Mouse (Mus musculus) lung, embryonic 16.5 days (tissue): ENCODE measurements around the gene Kcnk13. TPM values are rescaled to one million over a fixed set of nuclear protein-coding genes. Genes with fewer than 3 reads are reported as not detected.

Source experiments
- ATAC-seq: fragments of 200-750 bp; cut with Nextera tagmentation; 2 replicates; pipeline ENCODE4 v1.8.0; 2017; ENCODE audit warnings: low read depth, mild to moderate bottlenecking, moderate library complexity
- H3K27ac ChIP-seq: fragments of 300-500 bp; sonication (generic); 2 replicates; pipeline ENCODE4 v1.5.1; 2014; ENCODE audit warnings: mild to moderate bottlenecking, control low read depth, low read length
- H3K27me3 ChIP-seq: fragments of 300-500 bp; sonication (generic); 2 replicates; pipeline ENCODE4 v1.6.1; 2014; ENCODE audit warnings: low read depth, low read length, mixed read lengths; ENCODE audit not compliant: control insufficient read depth, insufficient read depth
- H3K36me3 ChIP-seq: fragments of 300-500 bp; sonication (generic); 2 replicates; pipeline ENCODE4 v1.6.1; 2014; ENCODE audit warnings: low read length; ENCODE audit not compliant: control insufficient read depth, insufficient read depth
- H3K4me1 ChIP-seq: fragments of 300-500 bp; sonication (generic); replicated peaks from 2 replicates; pipeline ENCODE4 v1.6.1; 2014; ENCODE audit warnings: low read length, mixed read lengths; ENCODE audit not compliant: control insufficient read depth, insufficient read depth
- H3K4me2 ChIP-seq: fragments of 300-500 bp; sonication (generic); 2 replicates; pipeline ENCODE4 v1.6.1; 2014; ENCODE audit warnings: low read depth, low read length, control low read depth
- H3K4me3 ChIP-seq: fragments of 300-500 bp; sonication (generic); 2 replicates; pipeline ENCODE4 v1.5.1; 2014; ENCODE audit warnings: mild to moderate bottlenecking, low read length, control low read depth
- H3K9ac ChIP-seq: fragments of 300-500 bp; sonication (generic); 2 replicates; pipeline ENCODE4 v1.6.1; 2014; ENCODE audit warnings: low read length, control low read depth
- H3K9me3 ChIP-seq: fragments of 300-500 bp; sonication (generic); 2 replicates; pipeline ENCODE4 v1.6.1; 2016; ENCODE audit warnings: low read length; ENCODE audit not compliant: control insufficient read depth
- WGBS: fragments of 180-500 bp; shearing (Covaris S2); extraction: QIAGEN DNeasy Blood & Tissue Kit; methylation state at CpG from one replicate; pipeline ENCODE4 v1.1.7; 2014; 5-methylcytosine and 5-hydroxymethylcytosine counted together
- polyA plus RNA-seq: library from polyadenylated mRNA; unstranded; fragments of >200 nt; fragmentation: Nextera tagmentation; extraction: Ambion mirVana; gene quantifications from 2 replicates; pipeline ENCODE4 v1.2.1, GENCODE M21; 2015

Gene Kcnk13
- 4.0 and 4.9 TPM in 2 replicates for polyA plus RNA-seq

- no peaks in the 10 kb centered on the region for H3K36me3 ChIP-seq
- peak within 1 kb of the TSS; percentile 63 for H3K4me2 ChIP-seq
- H3K27me3 ChIP-seq = peaks cover 48% of the 10 kb centered on the region
- peaks cover 17% of the 10 kb centered on the region for H3K4me1 ChIP-seq
- no peak within 1 kb of the TSS for H3K27ac ChIP-seq
- H3K9ac ChIP-seq = peak within 1 kb of the TSS; percentile 68
- peak within 1 kb of the TSS; percentile 60 for H3K4me3 ChIP-seq
- under 1% methylated on average over 39 of the region's 39 CpGs for WGBS
- no peaks in the 10 kb centered on the region for H3K9me3 ChIP-seq
- ATAC-seq = peak; percentile 63
These were observed at the start of gene Kcnk13 for GRCm38 (mm10) chr12:99964301-99965202. Gene Kcnk13, plus strand, starts transcription at chr12:99964499.

- WGBS = 80% methylated on average over 15 of the region's 15 CpGs
- ATAC-seq = no peak
- no peak overlapping the region for H3K4me3 ChIP-seq
- no peaks in the 10 kb centered on the region for H3K27me3 ChIP-seq
- H3K9me3 ChIP-seq = no peaks in the 10 kb centered on the region
- no peaks in the 10 kb centered on the region for H3K4me1 ChIP-seq
- no peak overlapping the region for H3K9ac ChIP-seq
- H3K36me3 ChIP-seq = peaks cover 14% of the 10 kb centered on the region; the same call in 1 of the 2 replicates
- no peak overlapping the region for H3K27ac ChIP-seq
- no peak overlapping the region for H3K4me2 ChIP-seq
These were observed 46.4 kb upstream of the Kcnk13 start for GRCm38 (mm10) chr12:99917800-99918427.

GRCm38 (mm10) chr12:99919636-99920035 lies 44.7 kb upstream of the Kcnk13 start:
- ATAC-seq = no peak
- Histone ChIP-seq H3K27ac (no peak overlapping the region), H3K9me3 (no peaks in the 10 kb centered on the region), H3K9ac (no peak overlapping the region), H3K36me3 (peaks cover 6% of the 10 kb centered on the region; the same call in 1 of the 2 replicates), H3K4me1 (no peaks in the 10 kb centered on the region), H3K27me3 (no peaks in the 10 kb centered on the region), H3K4me2 (no peak overlapping the region), H3K4me3 (no peak overlapping the region)
- WGBS = 79% methylated on average over 3 of the region's 3 CpGs

GRCm38 (mm10) chr12:99921045-99921444 lies 43.3 kb upstream of the Kcnk13 start:
- Histone ChIP-seq H3K4me2 (no peak overlapping the region), H3K9me3 (no peaks in the 10 kb centered on the region), H3K4me3 (no peak overlapping the region), H3K27me3 (no peaks in the 10 kb centered on the region), H3K36me3 (peaks cover 3% of the 10 kb centered on the region; the same call in 1 of the 2 replicates), H3K27ac (no peak overlapping the region), H3K9ac (no peak overlapping the region), H3K4me1 (no peaks in the 10 kb centered on the region)
- no peak for ATAC-seq
- WGBS = 90% methylated on average over 3 of the region's 3 CpGs

GRCm38 (mm10) chr12:99923131-99923606 lies 41.1 kb upstream of the Kcnk13 start:
- no peak overlapping the region for H3K4me3 ChIP-seq
- peaks cover 3% of the 10 kb centered on the region; the same call in 1 of the 2 replicates for H3K36me3 ChIP-seq
- ATAC-seq = no peak
- no peak overlapping the region for H3K4me2 ChIP-seq
- H3K9ac ChIP-seq = no peak overlapping the region
- H3K27ac ChIP-seq = no peak overlapping the region
- H3K27me3 ChIP-seq = no peaks in the 10 kb centered on the region
- WGBS = 44% methylated on average over 5 of the region's 5 CpGs
- H3K4me1 ChIP-seq = no peaks in the 10 kb centered on the region
- H3K9me3 ChIP-seq = no peaks in the 10 kb centered on the region

GRCm38 (mm10) chr12:99923703-99924102 lies 40.6 kb upstream of the Kcnk13 start:
- H3K9ac ChIP-seq = no peak overlapping the region
- H3K27me3 ChIP-seq = no peaks in the 10 kb centered on the region
- no peaks in the 10 kb centered on the region for H3K4me1 ChIP-seq
- H3K4me3 ChIP-seq = no peak overlapping the region
- H3K9me3 ChIP-seq = no peaks in the 10 kb centered on the region
- H3K4me2 ChIP-seq = no peak overlapping the region
- no peak for ATAC-seq
- WGBS = 74% methylated on average over 5 of the region's 5 CpGs
- no peak overlapping the region for H3K27ac ChIP-seq
- H3K36me3 ChIP-seq = peaks cover 3% of the 10 kb centered on the region; the same call in 1 of the 2 replicates

GRCm38 (mm10) chr12:99928311-99928710 lies 36.0 kb upstream of the Kcnk13 start:
- H3K4me1 ChIP-seq = peaks cover under 1% of the 10 kb centered on the region; the same call in 1 of the 2 replicates
- 80% methylated on average over 7 of the region's 7 CpGs for WGBS
- no peak overlapping the region for H3K4me3 ChIP-seq
- no peaks in the 10 kb centered on the region for H3K36me3 ChIP-seq
- no peaks in the 10 kb centered on the region for H3K9me3 ChIP-seq
- no peak overlapping the region for H3K27ac ChIP-seq
- ATAC-seq = no peak
- no peak overlapping the region for H3K4me2 ChIP-seq
- H3K9ac ChIP-seq = no peak overlapping the region
- H3K27me3 ChIP-seq = no peaks in the 10 kb centered on the region

- Histone ChIP-seq H3K4me3 (no peak overlapping the region), H3K4me2 (no peak overlapping the region), H3K9ac (no peak overlapping the region), H3K36me3 (no peaks in the 10 kb centered on the region), H3K4me1 (peaks cover 3% of the 10 kb centered on the region; the same call in 1 of the 2 replicates), H3K27me3 (no peaks in the 10 kb centered on the region), H3K27ac (no peak overlapping the region), H3K9me3 (no peaks in the 10 kb centered on the region)
- 89% methylated on average over 1 of the region's 1 CpGs for WGBS
- ATAC-seq = no peak
These were observed 35.1 kb upstream of the Kcnk13 start for GRCm38 (mm10) chr12:99929160-99929559.

- Histone ChIP-seq H3K9ac (no peak overlapping the region), H3K27ac (no peak overlapping the region), H3K4me2 (no peak overlapping the region), H3K4me1 (peaks cover 3% of the 10 kb centered on the region; the same call in 1 of the 2 replicates), H3K36me3 (peaks cover 4% of the 10 kb centered on the region; the same call in 1 of the 2 replicates), H3K27me3 (no peaks in the 10 kb centered on the region), H3K9me3 (no peaks in the 10 kb centered on the region), H3K4me3 (no peak overlapping the region)
- 87% methylated on average over 4 of the region's 4 CpGs for WGBS
- ATAC-seq = no peak
These were observed 32.1 kb upstream of the Kcnk13 start for GRCm38 (mm10) chr12:99932245-99932644.
